19 mouse cellular contexts compared by ENCODE assay signal in the genomic region with DNA sequence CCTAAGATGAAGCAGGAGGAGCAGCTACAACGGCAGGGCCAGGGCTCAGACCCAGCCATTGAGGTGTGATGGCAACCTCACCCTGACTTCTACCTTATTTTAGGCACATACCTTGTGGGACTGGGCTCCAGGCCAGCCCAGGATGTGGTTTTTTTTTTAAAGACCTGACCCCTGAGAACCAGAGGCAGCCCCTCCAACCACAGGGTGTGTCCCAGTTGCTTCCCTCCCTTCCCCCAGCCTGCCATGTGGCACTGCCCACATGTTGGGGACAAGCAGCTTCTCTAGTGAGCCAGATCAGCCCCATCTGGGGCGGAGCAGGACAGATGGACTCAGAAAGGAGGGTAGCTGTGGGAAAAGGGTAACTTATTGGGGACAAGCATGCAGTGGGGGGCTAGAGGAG. TPM values are rescaled to one million over a fixed set of nuclear protein-coding genes. Genes with fewer than 3 reads are reported as not detected.
DNase-seq lines count a peak whose midpoint lies in the region; ATAC-seq lines count a peak whose summit lies in the region.
"Had no signal": no experiment of that assay in that cellular context is flagged by ENCODE, and none has a peak within 500 bp of the region (broad histone marks: within the 10 kb centered on the region; RNA-seq: fewer than 3 reads in every experiment).

No protein-coding gene starts in this region.

- no peaks in the 10 kb centered on the region for H3K9me3 ChIP-seq in limb, embryonic 13.5 days
- no peaks in the 10 kb centered on the region for H3K9me3 ChIP-seq in limb, embryonic 10.5 days (replicated peaks)
- no peaks in the 10 kb centered on the region for H3K9me3 ChIP-seq in liver, embryonic 15.5 days (replicated peaks)
- H3K9me3 ChIP-seq in intestine, embryonic 15.5 days, result no peaks in the 10 kb centered on the region
- H3K9me3 ChIP-seq: forebrain, embryonic 12.5 days; hindbrain, embryonic 12.5 days; megakaryocyte, embryonic 14.5 days; neural tube, embryonic 12.5 days had no signal

- no peak overlapping the region for H3K27ac ChIP-seq in limb, embryonic 13.5 days
- H3K27ac ChIP-seq in limb, embryonic 10.5 days, result no peak overlapping the region
- peak overlapping the region; percentile 92; the same call in 1 of the 2 replicates for H3K27ac ChIP-seq in liver, embryonic 15.5 days (replicated peaks)
- no peak overlapping the region for H3K27ac ChIP-seq in intestine, embryonic 15.5 days
- H3K27ac ChIP-seq: forebrain, embryonic 12.5 days; hindbrain, embryonic 12.5 days; neural tube, embryonic 12.5 days; stomach, postnatal 0 days had no signal

- H3K4me3 ChIP-seq in limb, embryonic 13.5 days, result no peak overlapping the region
- no peak overlapping the region for H3K4me3 ChIP-seq in limb, embryonic 10.5 days
- no peak overlapping the region for H3K4me3 ChIP-seq in liver, embryonic 15.5 days (replicated peaks)
- no peak overlapping the region for H3K4me3 ChIP-seq in intestine, embryonic 15.5 days (replicated peaks)
- H3K4me3 ChIP-seq: forebrain, embryonic 12.5 days; hindbrain, embryonic 12.5 days; megakaryocyte, embryonic 14.5 days; neural tube, embryonic 12.5 days had no signal

- ATAC-seq in limb, embryonic 13.5 days (ENCODE audit: low FRiP score, low read depth), result no peak
- ATAC-seq in CD4-positive, CD25-positive, alpha-beta regulatory T cell, adult 4 months, result peak; percentile 35
- peak; percentile 30 for ATAC-seq in activated CD4-positive, CD25-positive, alpha-beta regulatory T cell, adult 4 months
- ATAC-seq in liver, embryonic 15.5 days (ENCODE audit: insufficient read depth), result no peak
- ATAC-seq in intestine, embryonic 15.5 days, result no peak
- ATAC-seq: midbrain, embryonic 16.5 days had no signal

- 85% methylated on average over 2 of the region's 2 CpGs for WGBS in limb, embryonic 13.5 days
- 90% methylated on average over 2 of the region's 2 CpGs for WGBS in limb, embryonic 10.5 days
- WGBS in liver, embryonic 15.5 days (ENCODE audit: insufficient replicate concordance), result 39% methylated on average over 2 of the region's 2 CpGs
- WGBS in intestine, embryonic 15.5 days, result 83% methylated on average over 2 of the region's 2 CpGs

- H3K4me1 ChIP-seq in limb, embryonic 13.5 days, result peaks cover 13% of the 10 kb centered on the region
- H3K4me1 ChIP-seq in limb, embryonic 10.5 days, result peaks cover 29% of the 10 kb centered on the region
- peaks cover 82% of the 10 kb centered on the region for H3K4me1 ChIP-seq in liver, embryonic 15.5 days (replicated peaks)
- H3K4me1 ChIP-seq in intestine, embryonic 15.5 days (replicated peaks), result peaks cover 20% of the 10 kb centered on the region

- H3K27me3 ChIP-seq in limb, embryonic 13.5 days, result no peaks in the 10 kb centered on the region
- H3K27me3 ChIP-seq in limb, embryonic 10.5 days (ENCODE audit: low read depth, poor library complexity, severe bottlenecking), result no peaks in the 10 kb centered on the region
- no peaks in the 10 kb centered on the region for H3K27me3 ChIP-seq in liver, embryonic 15.5 days
- no peaks in the 10 kb centered on the region for H3K27me3 ChIP-seq in intestine, embryonic 15.5 days (replicated peaks)
- H3K27me3 ChIP-seq: megakaryocyte, embryonic 14.5 days; neural tube, embryonic 12.5 days had no signal

- no peak overlapping the region for H3K4me2 ChIP-seq in limb, embryonic 13.5 days (replicated peaks)
- H3K4me2 ChIP-seq in liver, embryonic 15.5 days, result peak overlapping the region; percentile 1; the same call in 1 of the 2 replicates
- H3K4me2 ChIP-seq in intestine, embryonic 15.5 days (replicated peaks), result no peak overlapping the region
- H3K4me2 ChIP-seq: forebrain, embryonic 12.5 days; hindbrain, embryonic 12.5 days; neural tube, embryonic 12.5 days had no signal

- no peak for DNase-seq in limb, embryonic 10.5 days (ENCODE audit: low spot score)
- DNase-seq in ovary, postnatal 36 days (ENCODE audit: low spot score), result no peak
- DNase-seq: adrenal gland, postnatal 14 days; cerebellum, adult 8-10 months; gastrocnemius, postnatal 25 days; kidney, adult 11 months; kidney, postnatal 10 days; thymus, postnatal 14 days had no signal

- peaks cover 35% of the 10 kb centered on the region for H3K36me3 ChIP-seq in limb, embryonic 13.5 days
- H3K36me3 ChIP-seq in limb, embryonic 10.5 days, result peaks cover 64% of the 10 kb centered on the region
- peaks cover 46% of the 10 kb centered on the region for H3K36me3 ChIP-seq in liver, embryonic 15.5 days (replicated peaks)
- H3K36me3 ChIP-seq in intestine, embryonic 15.5 days, result 0 out of 2 replicates have a peak, but pooled peaks cover 4% of the 10 kb centered on the region

- peak overlapping the region; percentile 25; the same call in 1 of the 2 replicates for H3K9ac ChIP-seq in limb, embryonic 13.5 days
- no peak overlapping the region for H3K9ac ChIP-seq in liver, embryonic 15.5 days
- no peak overlapping the region for H3K9ac ChIP-seq in intestine, embryonic 15.5 days
- H3K9ac ChIP-seq: forebrain, embryonic 12.5 days; hindbrain, embryonic 12.5 days; neural tube, embryonic 12.5 days had no signal

RNA-seq across cellular contexts. Expression of gene Rom1, which starts 2.4 kb away (rescaled TPM):
- 3.2 and 3.7 TPM in 2 replicates for polyA plus RNA-seq in limb, embryonic 13.5 days (2015; fragmentation: Nextera tagmentation; extraction: Ambion mirVana)
- polyA plus RNA-seq in limb, embryonic 10.5 days (2016; fragmentation: Nextera tagmentation; extraction: Ambion mirVana), result 4.1 and 4.3 TPM in 2 replicates
- 1 to 10 TPM; 5.1 to 9.2 TPM for polyA plus RNA-seq in CD4-positive, CD25-positive, alpha-beta regulatory T cell, adult 4 months (2017; shearing (Covaris generic))
- polyA plus RNA-seq in activated CD4-positive, CD25-positive, alpha-beta regulatory T cell, adult 4 months (2017; shearing (Covaris generic)), result 10 to 100 TPM in 1 of 2 experiments, 1 to 10 TPM in 1; 7.7 to 11.6 TPM
- polyA plus RNA-seq in liver, embryonic 15.5 days (2015; fragmentation: Nextera tagmentation; extraction: Ambion mirVana), result 2.8 TPM in 2 replicates
- polyA plus RNA-seq in intestine, embryonic 15.5 days (2015; fragmentation: Nextera tagmentation; extraction: Ambion mirVana), result 2.7 and 3.3 TPM in 2 replicates

RNA-seq across cellular contexts. Expression of gene Eml3, which starts 2.6 kb away (rescaled TPM):
- 36.9 and 37.2 TPM in 2 replicates for polyA plus RNA-seq in limb, embryonic 13.5 days (2015; fragmentation: Nextera tagmentation; extraction: Ambion mirVana)
- 37.1 and 37.5 TPM in 2 replicates for polyA plus RNA-seq in limb, embryonic 10.5 days (2016; fragmentation: Nextera tagmentation; extraction: Ambion mirVana)
- polyA plus RNA-seq in CD4-positive, CD25-positive, alpha-beta regulatory T cell, adult 4 months (2017; shearing (Covaris generic)), result 10 to 100 TPM; 18.7 to 24.9 TPM
- 10 to 100 TPM; 20.4 to 25.1 TPM for polyA plus RNA-seq in activated CD4-positive, CD25-positive, alpha-beta regulatory T cell, adult 4 months (2017; shearing (Covaris generic))
- 13.1 and 14.6 TPM in 2 replicates for polyA plus RNA-seq in liver, embryonic 15.5 days (2015; fragmentation: Nextera tagmentation; extraction: Ambion mirVana)
- polyA plus RNA-seq in intestine, embryonic 15.5 days (2015; fragmentation: Nextera tagmentation; extraction: Ambion mirVana), result 24.2 and 28.4 TPM in 2 replicates

RNA-seq across cellular contexts. Expression of gene B3gat3, which starts 6.6 kb away (rescaled TPM):
- 49.9 and 53.0 TPM in 2 replicates for polyA plus RNA-seq in limb, embryonic 13.5 days (2015; fragmentation: Nextera tagmentation; extraction: Ambion mirVana)
- 47.0 and 48.1 TPM in 2 replicates for polyA plus RNA-seq in limb, embryonic 10.5 days (2016; fragmentation: Nextera tagmentation; extraction: Ambion mirVana)
- polyA plus RNA-seq in CD4-positive, CD25-positive, alpha-beta regulatory T cell, adult 4 months (2017; shearing (Covaris generic)), result 10 to 100 TPM; 18.4 to 19.6 TPM
- 10 to 100 TPM; 16.3 to 18.6 TPM for polyA plus RNA-seq in activated CD4-positive, CD25-positive, alpha-beta regulatory T cell, adult 4 months (2017; shearing (Covaris generic))
- polyA plus RNA-seq in liver, embryonic 15.5 days (2015; fragmentation: Nextera tagmentation; extraction: Ambion mirVana), result 20.6 and 25.8 TPM in 2 replicates
- polyA plus RNA-seq in intestine, embryonic 15.5 days (2015; fragmentation: Nextera tagmentation; extraction: Ambion mirVana), result 40.0 and 44.7 TPM in 2 replicates

RNA-seq across cellular contexts. Expression of gene Mta2, which starts 14.9 kb away (rescaled TPM):
- 192 and 193 TPM in 2 replicates for polyA plus RNA-seq in limb, embryonic 13.5 days (2015; fragmentation: Nextera tagmentation; extraction: Ambion mirVana)
- 229 and 233 TPM in 2 replicates for polyA plus RNA-seq in limb, embryonic 10.5 days (2016; fragmentation: Nextera tagmentation; extraction: Ambion mirVana)
- polyA plus RNA-seq in CD4-positive, CD25-positive, alpha-beta regulatory T cell, adult 4 months (2017; shearing (Covaris generic)), result 100 to 1,000 TPM in 1 of 2 experiments, 10 to 100 TPM in 1; 81.7 to 126 TPM
- 100 to 1,000 TPM in 1 of 2 experiments, 10 to 100 TPM in 1; 58.5 to 101 TPM for polyA plus RNA-seq in activated CD4-positive, CD25-positive, alpha-beta regulatory T cell, adult 4 months (2017; shearing (Covaris generic))
- 79.0 and 85.9 TPM in 2 replicates for polyA plus RNA-seq in liver, embryonic 15.5 days (2015; fragmentation: Nextera tagmentation; extraction: Ambion mirVana)
- polyA plus RNA-seq in intestine, embryonic 15.5 days (2015; fragmentation: Nextera tagmentation; extraction: Ambion mirVana), result 130 and 139 TPM in 2 replicates

RNA-seq across cellular contexts. Expression of gene Tut1, which starts 26.9 kb away (rescaled TPM):
- polyA plus RNA-seq in limb, embryonic 13.5 days (2015; fragmentation: Nextera tagmentation; extraction: Ambion mirVana), result 35.6 and 36.5 TPM in 2 replicates
- polyA plus RNA-seq in limb, embryonic 10.5 days (2016; fragmentation: Nextera tagmentation; extraction: Ambion mirVana), result 49.6 and 49.7 TPM in 2 replicates
- 10 to 100 TPM; 30.3 to 67.9 TPM for polyA plus RNA-seq in CD4-positive, CD25-positive, alpha-beta regulatory T cell, adult 4 months (2017; shearing (Covaris generic))
- 10 to 100 TPM; 21.3 to 25.1 TPM for polyA plus RNA-seq in activated CD4-positive, CD25-positive, alpha-beta regulatory T cell, adult 4 months (2017; shearing (Covaris generic))
- polyA plus RNA-seq in liver, embryonic 15.5 days (2015; fragmentation: Nextera tagmentation; extraction: Ambion mirVana), result 13.7 and 14.6 TPM in 2 replicates
- polyA plus RNA-seq in intestine, embryonic 15.5 days (2015; fragmentation: Nextera tagmentation; extraction: Ambion mirVana), result 29.7 and 30.4 TPM in 2 replicates

Comparison
In these comparisons a context has a peak if more than half of its experiments do, and no peak if none do; other contexts are left out.
1. ATAC-seq: peak in CD4-positive, CD25-positive, alpha-beta regulatory T cell, adult 4 months (single experiment) and activated CD4-positive, CD25-positive, alpha-beta regulatory T cell, adult 4 months (single experiment); none in limb, embryonic 13.5 days (single experiment), liver, embryonic 15.5 days (single experiment) and intestine, embryonic 15.5 days (single experiment).